Mouse (Mus musculus) embryonic fibroblast, embryonic 13.5 days (primary cell): ENCODE measurements around the gene Milr1.

ENCODE experiments used
- CTCF ChIP-seq: IDR thresholded peaks from 2 replicates; pipeline ENCODE4 v1.5.1; 2011; ENCODE audit warnings: mild to moderate bottlenecking, control low read depth, low read length, moderate library complexity, borderline replicate concordance; ENCODE audit not compliant: insufficient read depth
- POLR2A ChIP-seq: IDR thresholded peaks from 2 replicates; pipeline ENCODE4 v1.6.1; 2011; ENCODE audit warnings: low read depth, mild to moderate bottlenecking, control low read depth, low read length, moderate library complexity

- TF ChIP-seq POLR2A (no peak), CTCF (no peak)
These were observed 43.9 kb upstream of the Milr1 start for GRCm38 (mm10) chr11:106707085-106707484.
